Mouse (Mus musculus): Measurements from ENCODE around the gene Rab14. TPM values are rescaled to one million over a fixed set of nuclear protein-coding genes. Genes with fewer than 3 reads are reported as not detected.

The Rab14 gene
- polyA plus RNA-seq, 1 experiment from 2014 or later: 436 TPM

DNA sequence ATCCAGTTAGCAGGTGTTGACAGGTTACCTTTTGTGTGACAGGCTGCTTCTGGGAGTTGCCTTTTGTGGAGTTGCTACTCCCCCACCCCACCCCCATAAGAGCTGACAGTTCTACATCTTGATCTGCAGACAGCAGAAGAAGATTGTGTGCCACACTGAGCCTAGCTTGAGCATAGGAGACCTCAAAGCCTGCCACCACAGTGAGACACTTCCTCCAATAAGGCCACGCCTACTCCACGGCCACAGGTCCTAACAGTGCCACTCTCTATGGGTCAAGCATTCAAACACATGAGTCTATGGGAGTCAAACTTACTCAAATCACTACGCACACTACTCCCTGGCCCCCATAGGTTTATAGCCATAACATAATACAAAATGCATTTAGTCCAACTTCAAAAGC lies 17.8 kb upstream of the Rab14 start:
- Histone ChIP-seq H3K9ac (no peak overlapping the region), H3K27me3 (no peaks in the 10 kb centered on the region), H3K4me3 (no peak overlapping the region), H3K36me3 (no peaks in the 10 kb centered on the region), H3K27ac (replicated peaks) (no peak overlapping the region), H3K4me2 (no peak overlapping the region), H3K4me1 (replicated peaks) (peaks cover 10% of the 10 kb centered on the region; the same call in 1 of the 2 replicates), H3K9me3 (no peaks in the 10 kb centered on the region)
- no peak for ATAC-seq (ENCODE audit: low FRiP score, low read depth)
- 97% methylated on average over 3 of the region's 3 CpGs for WGBS

- no peaks in the 10 kb centered on the region for H3K27me3 ChIP-seq
- no peaks in the 10 kb centered on the region for H3K9me3 ChIP-seq
- no peaks in the 10 kb centered on the region for H3K36me3 ChIP-seq
- H3K9ac ChIP-seq: no peak overlapping the region
- no peak overlapping the region for H3K27ac ChIP-seq (replicated peaks)
- H3K4me3 ChIP-seq: no peak overlapping the region
- WGBS: 92% methylated on average over 2 of the region's 2 CpGs
- ATAC-seq (ENCODE audit: low FRiP score, low read depth): no peak
- no peak overlapping the region for H3K4me2 ChIP-seq
- H3K4me1 ChIP-seq (replicated peaks): peaks cover 10% of the 10 kb centered on the region; the same call in 1 of the 2 replicates
Observed at GRCm38 (mm10) chr2:35216701-35217100, 15.8 kb upstream of the Rab14 start.

DNA sequence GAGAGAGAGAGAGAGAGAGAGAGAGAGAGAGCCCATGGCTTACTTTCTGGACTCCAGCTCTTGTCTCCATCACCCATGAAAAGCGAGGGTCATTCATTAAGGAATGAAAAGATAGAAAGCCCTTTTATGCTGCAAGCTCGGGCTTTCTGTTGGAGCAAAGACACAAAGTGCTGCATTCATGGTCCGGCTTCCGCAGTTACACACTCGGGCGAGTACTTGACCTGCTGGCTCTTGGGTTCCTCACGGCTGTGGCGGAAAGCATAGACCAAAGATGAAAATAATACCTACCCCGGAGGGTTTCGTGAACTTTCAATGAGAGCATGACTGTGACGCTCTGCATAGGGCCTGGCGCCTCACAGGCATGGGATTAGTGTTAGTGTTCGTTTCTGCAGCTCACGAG lies 14.4 kb upstream of the Rab14 start:
- no peak overlapping the region for H3K9ac ChIP-seq
- no peak for ATAC-seq (ENCODE audit: low FRiP score, low read depth)
- no peak overlapping the region for H3K4me3 ChIP-seq
- peak overlapping the region; percentile 45; the same call in 1 of the 2 replicates for H3K4me2 ChIP-seq
- no peaks in the 10 kb centered on the region for H3K27me3 ChIP-seq
- 31% methylated on average over 14 of the region's 14 CpGs for WGBS
- no peak overlapping the region for H3K27ac ChIP-seq (replicated peaks)
- no peaks in the 10 kb centered on the region for H3K36me3 ChIP-seq
- peaks cover 10% of the 10 kb centered on the region; the same call in 1 of the 2 replicates for H3K4me1 ChIP-seq (replicated peaks)
- H3K9me3 ChIP-seq: no peaks in the 10 kb centered on the region

DNA sequence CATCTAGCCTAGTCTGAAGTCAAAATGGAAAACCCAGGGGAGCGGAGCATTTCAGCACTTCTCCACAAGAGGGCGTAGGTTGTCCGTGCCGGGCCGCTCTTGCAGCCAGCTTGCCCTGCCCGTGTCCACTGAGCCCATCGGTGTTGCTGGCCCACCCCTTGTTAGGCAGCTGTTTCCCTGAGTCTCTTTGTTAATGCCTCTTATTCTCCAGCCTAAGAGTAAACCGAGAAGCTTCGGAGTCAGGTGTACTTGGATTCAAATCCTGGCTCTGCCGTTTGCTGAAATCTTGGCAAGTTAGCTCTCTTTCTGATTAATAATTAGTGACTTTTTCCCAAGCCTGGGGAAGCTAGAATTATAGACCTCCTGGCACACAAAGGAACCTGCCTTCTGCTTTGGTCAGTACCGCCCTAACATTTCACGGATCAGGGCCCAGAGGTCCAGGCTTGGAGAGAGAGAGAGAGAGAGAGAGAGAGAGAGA lies 14.0 kb upstream of the Rab14 start:
- Histone ChIP-seq H3K36me3 (no peaks in the 10 kb centered on the region), H3K4me3 (no peak overlapping the region), H3K27ac (replicated peaks) (no peak overlapping the region), H3K4me1 (replicated peaks) (peaks cover 10% of the 10 kb centered on the region; the same call in 1 of the 2 replicates), H3K27me3 (no peaks in the 10 kb centered on the region), H3K4me2 (peak overlapping the region; percentile 45), H3K9ac (no peak overlapping the region), H3K9me3 (no peaks in the 10 kb centered on the region)
- peak; percentile 78 for ATAC-seq (ENCODE audit: low FRiP score, low read depth)
- 2% methylated on average over 12 of the region's 12 CpGs for WGBS

GRCm38 (mm10) chr2:35213345-35213910 lies 12.5 kb upstream of the Rab14 start:
- no peak for ATAC-seq (ENCODE audit: low FRiP score, low read depth)
- H3K27me3 ChIP-seq: no peaks in the 10 kb centered on the region
- no peak overlapping the region for H3K4me2 ChIP-seq
- WGBS: 87% methylated on average over 12 of the region's 12 CpGs
- no peak overlapping the region for H3K4me3 ChIP-seq
- no peak overlapping the region for H3K9ac ChIP-seq
- H3K27ac ChIP-seq (replicated peaks): no peak overlapping the region
- H3K4me1 ChIP-seq (replicated peaks): peaks cover 10% of the 10 kb centered on the region; the same call in 1 of the 2 replicates
- no peaks in the 10 kb centered on the region for H3K36me3 ChIP-seq
- H3K9me3 ChIP-seq: no peaks in the 10 kb centered on the region

DNA sequence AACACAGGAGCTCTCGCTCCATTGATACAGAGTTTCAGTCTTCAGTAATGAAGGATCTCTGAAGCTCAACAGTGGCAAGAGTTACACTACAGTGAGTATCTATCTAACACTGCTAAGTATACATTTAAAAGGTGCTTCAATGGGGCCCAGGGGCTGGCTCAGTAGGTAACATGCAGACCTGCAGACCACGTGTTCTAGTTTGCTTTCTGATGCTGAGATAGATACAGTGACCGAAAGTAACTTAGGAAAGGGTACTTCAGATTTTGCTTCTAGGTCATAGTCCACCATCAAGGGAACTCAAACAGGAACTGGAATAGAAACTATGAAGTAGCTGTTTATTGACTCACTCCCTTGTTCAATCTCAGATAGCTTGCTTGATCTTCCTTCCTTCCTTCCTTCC lies 10.8 kb upstream of the Rab14 start:
- no peak overlapping the region for H3K9ac ChIP-seq
- no peak for ATAC-seq (ENCODE audit: low FRiP score, low read depth)
- H3K4me3 ChIP-seq: no peak overlapping the region
- H3K27ac ChIP-seq (replicated peaks): no peak overlapping the region
- no peak overlapping the region for H3K4me2 ChIP-seq
- no peaks in the 10 kb centered on the region for H3K9me3 ChIP-seq
- WGBS: 83% methylated on average over 3 of the region's 3 CpGs
- peaks cover 10% of the 10 kb centered on the region; the same call in 1 of the 2 replicates for H3K4me1 ChIP-seq (replicated peaks)
- H3K36me3 ChIP-seq: no peaks in the 10 kb centered on the region
- no peaks in the 10 kb centered on the region for H3K27me3 ChIP-seq

GRCm38 (mm10) chr2:35208931-35209665 lies 8.2 kb upstream of the Rab14 start:
- no peak for ATAC-seq (ENCODE audit: low FRiP score, low read depth)
- WGBS: 84% methylated on average over 8 of the region's 8 CpGs

GRCm38 (mm10) chr2:35208054-35208453 lies 7.1 kb upstream of the Rab14 start:
- 91% methylated on average over 3 of the region's 3 CpGs for WGBS
- H3K4me1 ChIP-seq (replicated peaks): no peaks in the 10 kb centered on the region
- no peak overlapping the region for H3K9ac ChIP-seq
- H3K9me3 ChIP-seq: no peaks in the 10 kb centered on the region
- H3K27ac ChIP-seq (replicated peaks): no peak overlapping the region
- no peaks in the 10 kb centered on the region for H3K27me3 ChIP-seq
- H3K4me3 ChIP-seq: no peak overlapping the region
- ATAC-seq (ENCODE audit: low FRiP score, low read depth): no peak
- H3K4me2 ChIP-seq: no peak overlapping the region
- H3K36me3 ChIP-seq: no peaks in the 10 kb centered on the region

More at GRCm38 (mm10) chr2:35208931-35209665, 8.2 kb upstream of the Rab14 start:
- Histone ChIP-seq H3K36me3 (no peaks in the 10 kb centered on the region), H3K9ac (no peak overlapping the region), H3K4me1 (replicated peaks) (no peaks in the 10 kb centered on the region), H3K27ac (replicated peaks) (no peak overlapping the region), H3K4me3 (no peak overlapping the region), H3K27me3 (no peaks in the 10 kb centered on the region), H3K4me2 (no peak overlapping the region), H3K9me3 (no peaks in the 10 kb centered on the region)

GRCm38 (mm10) chr2:35206761-35207160 lies 5.8 kb upstream of the Rab14 start:
- Histone ChIP-seq H3K36me3 (no peaks in the 10 kb centered on the region), H3K4me2 (no peak overlapping the region), H3K27ac (replicated peaks) (no peak overlapping the region), H3K9ac (no peak overlapping the region), H3K27me3 (no peaks in the 10 kb centered on the region), H3K4me1 (replicated peaks) (no peaks in the 10 kb centered on the region), H3K9me3 (no peaks in the 10 kb centered on the region), H3K4me3 (no peak overlapping the region)
- WGBS: 90% methylated on average over 3 of the region's 3 CpGs
- ATAC-seq (ENCODE audit: low FRiP score, low read depth): no peak

DNA sequence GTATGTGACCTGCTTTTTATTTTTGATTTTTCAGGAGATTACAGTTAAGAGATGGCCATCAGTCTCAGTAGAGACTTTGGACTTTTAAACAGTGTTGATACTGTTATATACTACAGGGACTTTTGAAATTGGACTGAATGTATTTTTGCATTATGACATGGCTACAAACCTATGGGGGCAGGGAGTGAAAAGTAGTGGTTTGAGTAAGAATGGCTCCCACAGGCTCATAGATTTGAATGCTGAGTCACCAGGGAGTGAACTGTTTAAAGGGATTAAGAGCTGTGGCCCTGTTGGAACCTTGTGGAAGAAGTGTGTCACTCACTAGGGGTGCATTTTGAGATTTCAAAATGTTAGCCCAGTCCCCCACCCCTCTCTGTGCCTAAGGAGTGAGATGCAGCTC lies 2.8 kb upstream of the Rab14 start:
- Histone ChIP-seq H3K9me3 (no peaks in the 10 kb centered on the region), H3K4me1 (replicated peaks) (peaks cover 13% of the 10 kb centered on the region), H3K4me2 (no peak overlapping the region), H3K27me3 (no peaks in the 10 kb centered on the region), H3K36me3 (no peaks in the 10 kb centered on the region), H3K9ac (no peak overlapping the region), H3K4me3 (no peak overlapping the region), H3K27ac (replicated peaks) (no peak overlapping the region)
- no peak for ATAC-seq (ENCODE audit: low FRiP score, low read depth)

GRCm38 (mm10) chr2:35199971-35200897 lies 686 bp downstream of the Rab14 start:
- peaks cover 31% of the 10 kb centered on the region for H3K4me1 ChIP-seq (replicated peaks)
- peak; percentile 79 for ATAC-seq (ENCODE audit: low FRiP score, low read depth)
- peak overlapping the region; percentile 80 for H3K4me3 ChIP-seq
- H3K27me3 ChIP-seq: no peaks in the 10 kb centered on the region
- peak overlapping the region; percentile 82 for H3K4me2 ChIP-seq
- under 1% methylated on average over 85 of the region's 90 CpGs for WGBS
- H3K9me3 ChIP-seq: no peaks in the 10 kb centered on the region
- H3K36me3 ChIP-seq: no peaks in the 10 kb centered on the region
- H3K27ac ChIP-seq (replicated peaks): peak overlapping the region; percentile 97
- peak overlapping the region; percentile 92 for H3K9ac ChIP-seq

GRCm38 (mm10) chr2:35199541-35199940 lies 1.4 kb downstream of the Rab14 start:
- peaks cover 31% of the 10 kb centered on the region for H3K4me1 ChIP-seq (replicated peaks)
- no peaks in the 10 kb centered on the region for H3K27me3 ChIP-seq
- H3K4me3 ChIP-seq: peak overlapping the region; percentile 80
- WGBS: 16% methylated on average over 5 of the region's 5 CpGs
- peak overlapping the region; percentile 92 for H3K9ac ChIP-seq
- peak overlapping the region; percentile 97 for H3K27ac ChIP-seq (replicated peaks)
- H3K4me2 ChIP-seq: peak overlapping the region; percentile 82
- no peak for ATAC-seq (ENCODE audit: low FRiP score, low read depth)
- no peaks in the 10 kb centered on the region for H3K9me3 ChIP-seq
- H3K36me3 ChIP-seq: no peaks in the 10 kb centered on the region
